Mouse (Mus musculus): Measurements from ENCODE around the gene Dcaf17. TPM values are rescaled to one million over a fixed set of nuclear protein-coding genes. Genes with fewer than 3 reads are reported as not detected.

Gene Dcaf17
- polyA plus RNA-seq, 1 experiment from 2014 or later = 19.0 TPM

DNA sequence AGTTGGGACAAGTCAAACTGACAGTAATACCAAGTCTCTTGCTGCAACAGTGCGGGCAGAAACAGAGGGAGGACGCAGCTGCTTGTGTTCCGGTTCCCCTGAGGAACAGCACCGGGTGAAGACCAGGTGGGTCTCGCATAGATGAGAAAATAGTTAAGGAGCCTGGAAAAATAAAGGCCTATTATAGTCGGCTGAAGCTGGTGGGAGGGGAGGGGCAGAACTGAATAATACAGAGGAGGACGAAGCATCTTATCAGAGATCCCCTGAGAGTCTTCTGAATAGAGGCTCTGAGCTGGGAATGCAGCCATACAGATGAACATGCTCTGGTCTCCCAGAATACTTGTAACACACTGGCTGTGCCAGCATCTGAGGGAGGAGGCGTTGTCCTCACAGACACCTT lies 21.1 kb upstream of the Dcaf17 start:
- H3K4me2 ChIP-seq (ENCODE audit: low read length) = 0 out of 2 replicates have a peak overlapping the region, but pooled peaks have one; percentile 14
- no peak overlapping the region for H3K4me3 ChIP-seq (ENCODE audit: control insufficient read depth in 1 of 2, insufficient read depth in 1 of 2, low read depth in 1 of 2, low read length in 2 of 2)
- H3K9me3 ChIP-seq (ENCODE audit: control insufficient read depth, low read length) = no peaks in the 10 kb centered on the region
- ATAC-seq (ENCODE audit: insufficient number of reproducible peaks, insufficient read depth, low FRiP score, low read depth) = no peak
- peak overlapping the region; percentile 22 to 42; a peak in 1 of 4 replicates for H3K27ac ChIP-seq (replicated peaks in 1 of 2; ENCODE audit: control insufficient read depth in 1 of 2, insufficient read depth in 1 of 2, low read depth in 2 of 2, low read length in 2 of 2)
- peaks cover 12 to 30% of the 10 kb centered on the region in 2 experiments for H3K4me1 ChIP-seq (ENCODE audit: control insufficient read depth in 2 of 2, insufficient read depth in 2 of 2, low read length in 2 of 2)
- no peak overlapping the region for H3K9ac ChIP-seq (ENCODE audit: low read length)
- no peaks in the 10 kb centered on the region for H3K36me3 ChIP-seq (ENCODE audit: control insufficient read depth, insufficient read depth, low read length)
- WGBS = 39% methylated on average over 8 of the region's 8 CpGs
- no peaks in the 10 kb centered on the region for H3K27me3 ChIP-seq (ENCODE audit: control insufficient read depth, insufficient read depth, low read length)

DNA sequence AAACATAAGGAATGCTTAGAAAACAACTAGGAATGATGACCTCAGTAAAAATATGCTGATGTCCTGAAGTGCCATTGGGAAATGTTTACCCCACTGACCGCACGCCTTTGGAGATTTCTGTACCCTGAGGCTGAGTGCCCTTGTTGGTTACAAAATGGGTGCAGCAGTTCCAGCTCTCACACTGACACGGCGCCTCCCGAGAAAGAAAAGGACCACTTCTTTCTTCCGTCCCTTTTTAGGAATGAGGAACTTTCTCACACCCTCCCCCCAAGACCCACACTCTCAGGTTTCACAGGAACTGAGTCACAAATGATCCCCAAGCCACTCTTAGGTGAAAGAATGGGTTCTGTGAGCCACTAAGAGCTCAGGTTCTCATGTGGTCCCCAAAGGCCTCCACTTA lies 17.7 kb upstream of the Dcaf17 start:
- Histone ChIP-seq H3K4me1 (ENCODE audit: control insufficient read depth in 2 of 2, insufficient read depth in 2 of 2, low read length in 2 of 2) (peaks cover 14 to 23% of the 10 kb centered on the region in 2 experiments), H3K27me3 (ENCODE audit: control insufficient read depth, insufficient read depth, low read length) (no peaks in the 10 kb centered on the region)
- 83% methylated on average over 6 of the region's 6 CpGs for WGBS

DNA sequence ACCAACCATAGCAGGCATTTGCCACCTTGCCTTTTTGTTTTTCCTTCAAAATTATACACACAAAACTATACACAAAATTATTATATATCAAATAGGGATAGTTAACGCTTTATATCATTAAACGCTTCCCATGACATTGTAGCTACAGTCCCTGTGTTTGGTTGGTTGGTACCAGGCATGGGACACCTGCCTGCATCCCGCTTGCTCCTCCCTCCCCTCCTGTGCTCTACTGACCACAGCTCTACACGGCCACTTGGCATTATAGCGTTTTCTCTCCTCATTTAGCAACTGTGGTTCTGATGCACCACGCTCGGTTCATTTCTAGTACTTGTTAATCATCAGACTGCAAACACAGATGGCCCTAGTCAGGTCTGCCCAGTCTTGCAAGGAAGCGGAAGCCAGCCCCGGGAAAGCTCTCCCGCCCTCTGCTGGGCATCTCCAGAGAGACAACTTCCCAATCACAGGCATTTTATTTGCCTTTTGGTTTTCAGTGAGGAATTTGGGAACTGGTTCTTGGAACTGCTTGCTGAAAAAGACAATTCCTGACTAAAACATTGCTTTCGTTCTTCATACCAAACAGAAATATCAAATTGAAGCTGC lies 15.5 kb upstream of the Dcaf17 start:
- H3K4me3 ChIP-seq (ENCODE audit: control insufficient read depth in 1 of 2, insufficient read depth in 1 of 2, low read depth in 1 of 2, low read length in 2 of 2) = no peak overlapping the region
- no peak for ATAC-seq (ENCODE audit: insufficient number of reproducible peaks, insufficient read depth, low FRiP score, low read depth)
- H3K36me3 ChIP-seq (ENCODE audit: control insufficient read depth, insufficient read depth, low read length) = no peaks in the 10 kb centered on the region
- H3K27ac ChIP-seq (replicated peaks in 1 of 2; ENCODE audit: control insufficient read depth in 1 of 2, insufficient read depth in 1 of 2, low read depth in 2 of 2, low read length in 2 of 2) = peak overlapping the region in 1 of 2 experiments; percentile 22; a peak in 1 of 4 replicates
- no peaks in the 10 kb centered on the region for H3K27me3 ChIP-seq (ENCODE audit: control insufficient read depth, insufficient read depth, low read length)
- H3K4me2 ChIP-seq (ENCODE audit: low read length) = peak overlapping the region; percentile 42
- H3K9ac ChIP-seq (ENCODE audit: low read length) = no peak overlapping the region
- 39% methylated on average over 11 of the region's 11 CpGs for WGBS
- peaks cover 2 to 4% of the 10 kb centered on the region in 2 experiments; a peak in 3 of 4 replicates for H3K4me1 ChIP-seq (ENCODE audit: control insufficient read depth in 2 of 2, insufficient read depth in 2 of 2, low read length in 2 of 2)
- H3K9me3 ChIP-seq (ENCODE audit: control insufficient read depth, low read length) = no peaks in the 10 kb centered on the region

More for the DNA sequence above, 17.7 kb upstream of the Dcaf17 start:
- no peaks in the 10 kb centered on the region for H3K9me3 ChIP-seq (ENCODE audit: control insufficient read depth, low read length)
- H3K4me3 ChIP-seq (ENCODE audit: control insufficient read depth in 1 of 2, insufficient read depth in 1 of 2, low read depth in 1 of 2, low read length in 2 of 2) = no peak overlapping the region
- no peak overlapping the region for H3K4me2 ChIP-seq (ENCODE audit: low read length)
- no peaks in the 10 kb centered on the region for H3K36me3 ChIP-seq (ENCODE audit: control insufficient read depth, insufficient read depth, low read length)
- H3K9ac ChIP-seq (ENCODE audit: low read length) = no peak overlapping the region
- no peak overlapping the region for H3K27ac ChIP-seq (replicated peaks in 1 of 2; ENCODE audit: control insufficient read depth in 1 of 2, insufficient read depth in 1 of 2, low read depth in 2 of 2, low read length in 2 of 2)
- ATAC-seq (ENCODE audit: insufficient number of reproducible peaks, insufficient read depth, low FRiP score, low read depth) = no peak

DNA sequence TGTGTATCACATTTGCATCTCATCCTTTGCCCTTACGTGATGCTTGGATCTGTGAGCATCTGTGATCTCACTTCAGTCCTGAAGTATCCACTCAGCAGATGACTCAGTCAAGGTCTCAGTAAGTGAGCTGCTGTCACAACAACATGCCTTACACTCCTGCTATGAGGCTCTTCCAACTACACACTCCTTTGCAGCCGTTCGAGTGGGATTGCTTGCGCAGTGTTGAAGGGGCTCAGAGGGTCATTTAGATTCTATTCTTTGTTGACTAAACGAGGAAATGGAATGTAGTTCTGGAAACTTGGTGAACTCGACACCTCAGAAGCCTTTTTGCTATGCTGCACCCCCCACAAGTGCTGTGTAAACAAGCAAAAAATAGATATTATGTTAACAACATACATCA lies 9.0 kb upstream of the Dcaf17 start:
- Histone ChIP-seq H3K4me3 (ENCODE audit: control insufficient read depth in 1 of 2, insufficient read depth in 1 of 2, low read depth in 1 of 2, low read length in 2 of 2) (no peak overlapping the region), H3K27me3 (ENCODE audit: control insufficient read depth, insufficient read depth, low read length) (no peaks in the 10 kb centered on the region), H3K9ac (ENCODE audit: low read length) (no peak overlapping the region), H3K27ac (replicated peaks in 1 of 2; ENCODE audit: control insufficient read depth in 1 of 2, insufficient read depth in 1 of 2, low read depth in 2 of 2, low read length in 2 of 2) (no peak overlapping the region), H3K9me3 (ENCODE audit: control insufficient read depth, low read length) (no peaks in the 10 kb centered on the region), H3K36me3 (ENCODE audit: control insufficient read depth, insufficient read depth, low read length) (no peaks in the 10 kb centered on the region), H3K4me2 (ENCODE audit: low read length) (no peak overlapping the region), H3K4me1 (ENCODE audit: control insufficient read depth in 2 of 2, insufficient read depth in 2 of 2, low read length in 2 of 2) (no peaks in the 10 kb centered on the region)
- ATAC-seq (ENCODE audit: insufficient number of reproducible peaks, insufficient read depth, low FRiP score, low read depth) = no peak
- WGBS = 45% methylated on average over 6 of the region's 6 CpGs

- no peak overlapping the region for H3K9ac ChIP-seq (ENCODE audit: low read length)
- no peaks in the 10 kb centered on the region for H3K27me3 ChIP-seq (ENCODE audit: control insufficient read depth, insufficient read depth, low read length)
- no peaks in the 10 kb centered on the region for H3K4me1 ChIP-seq (ENCODE audit: control insufficient read depth in 2 of 2, insufficient read depth in 2 of 2, low read length in 2 of 2)
- 69% methylated on average over 6 of the region's 6 CpGs for WGBS
- no peaks in the 10 kb centered on the region for H3K9me3 ChIP-seq (ENCODE audit: control insufficient read depth, low read length)
- no peak overlapping the region for H3K4me3 ChIP-seq (ENCODE audit: control insufficient read depth in 1 of 2, insufficient read depth in 1 of 2, low read depth in 1 of 2, low read length in 2 of 2)
- H3K4me2 ChIP-seq (ENCODE audit: low read length) = no peak overlapping the region
- no peak overlapping the region for H3K27ac ChIP-seq (replicated peaks in 1 of 2; ENCODE audit: control insufficient read depth in 1 of 2, insufficient read depth in 1 of 2, low read depth in 2 of 2, low read length in 2 of 2)
- no peak for ATAC-seq (ENCODE audit: insufficient number of reproducible peaks, insufficient read depth, low FRiP score, low read depth)
- no peaks in the 10 kb centered on the region for H3K36me3 ChIP-seq (ENCODE audit: control insufficient read depth, insufficient read depth, low read length)
Observed at GRCm38 (mm10) chr2:71046751-71047320, 8.3 kb upstream of the Dcaf17 start.

- no peaks in the 10 kb centered on the region for H3K36me3 ChIP-seq (ENCODE audit: control insufficient read depth, insufficient read depth, low read length)
- no peak for ATAC-seq (ENCODE audit: insufficient number of reproducible peaks, insufficient read depth, low FRiP score, low read depth)
- no peak overlapping the region for H3K4me2 ChIP-seq (ENCODE audit: low read length)
Observed at GRCm38 (mm10) chr2:71048896-71049295, 6.2 kb upstream of the Dcaf17 start.

DNA sequence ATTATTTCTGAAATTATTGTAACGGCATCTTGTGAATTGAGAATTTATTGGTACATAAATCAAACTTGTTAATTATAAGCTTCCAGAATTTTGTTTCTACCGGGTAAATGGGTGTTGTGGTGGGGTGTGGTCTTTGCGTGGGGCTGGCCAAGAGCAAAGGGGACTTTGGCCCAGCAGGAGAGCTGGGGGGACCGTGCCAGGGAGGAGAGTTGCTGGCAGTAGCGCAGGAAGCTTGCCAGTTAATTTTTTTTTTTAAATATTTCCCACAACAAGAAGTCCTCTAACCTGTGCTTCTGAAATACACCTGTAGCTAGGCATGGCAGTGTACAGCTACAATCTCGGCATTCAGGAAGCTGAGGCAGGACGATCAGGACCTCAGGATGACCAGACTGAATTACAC lies 4.6 kb upstream of the Dcaf17 start:
- Histone ChIP-seq H3K9me3 (ENCODE audit: control insufficient read depth, low read length) (no peaks in the 10 kb centered on the region), H3K4me2 (ENCODE audit: low read length) (no peak overlapping the region), H3K27ac (replicated peaks in 1 of 2; ENCODE audit: control insufficient read depth in 1 of 2, insufficient read depth in 1 of 2, low read depth in 2 of 2, low read length in 2 of 2) (no peak overlapping the region), H3K4me3 (ENCODE audit: control insufficient read depth in 1 of 2, insufficient read depth in 1 of 2, low read depth in 1 of 2, low read length in 2 of 2) (no peak overlapping the region), H3K27me3 (ENCODE audit: control insufficient read depth, insufficient read depth, low read length) (no peaks in the 10 kb centered on the region), H3K9ac (ENCODE audit: low read length) (no peak overlapping the region), H3K36me3 (ENCODE audit: control insufficient read depth, insufficient read depth, low read length) (no peaks in the 10 kb centered on the region), H3K4me1 (ENCODE audit: control insufficient read depth in 2 of 2, insufficient read depth in 2 of 2, low read length in 2 of 2) (peaks cover 0 to 4% of the 10 kb centered on the region in 2 experiments; a peak in 3 of 4 replicates)
- 86% methylated on average over 7 of the region's 7 CpGs for WGBS
- no peak for ATAC-seq (ENCODE audit: insufficient number of reproducible peaks, insufficient read depth, low FRiP score, low read depth)

More at GRCm38 (mm10) chr2:71048896-71049295, 6.2 kb upstream of the Dcaf17 start:
- no peaks in the 10 kb centered on the region for H3K9me3 ChIP-seq (ENCODE audit: control insufficient read depth, low read length)
- no peak overlapping the region for H3K4me3 ChIP-seq (ENCODE audit: control insufficient read depth in 1 of 2, insufficient read depth in 1 of 2, low read depth in 1 of 2, low read length in 2 of 2)
- H3K27me3 ChIP-seq (ENCODE audit: control insufficient read depth, insufficient read depth, low read length) = no peaks in the 10 kb centered on the region
- no peaks in the 10 kb centered on the region for H3K4me1 ChIP-seq (ENCODE audit: control insufficient read depth in 2 of 2, insufficient read depth in 2 of 2, low read length in 2 of 2)
- no peak overlapping the region for H3K27ac ChIP-seq (replicated peaks in 1 of 2; ENCODE audit: control insufficient read depth in 1 of 2, insufficient read depth in 1 of 2, low read depth in 2 of 2, low read length in 2 of 2)
- H3K9ac ChIP-seq (ENCODE audit: low read length) = no peak overlapping the region
- WGBS = 69% methylated on average over 12 of the region's 12 CpGs

All from heart, embryonic 14.5 days (tissue).